ENCODE assay signal across 8 mouse cellular contexts in the genomic region with DNA sequence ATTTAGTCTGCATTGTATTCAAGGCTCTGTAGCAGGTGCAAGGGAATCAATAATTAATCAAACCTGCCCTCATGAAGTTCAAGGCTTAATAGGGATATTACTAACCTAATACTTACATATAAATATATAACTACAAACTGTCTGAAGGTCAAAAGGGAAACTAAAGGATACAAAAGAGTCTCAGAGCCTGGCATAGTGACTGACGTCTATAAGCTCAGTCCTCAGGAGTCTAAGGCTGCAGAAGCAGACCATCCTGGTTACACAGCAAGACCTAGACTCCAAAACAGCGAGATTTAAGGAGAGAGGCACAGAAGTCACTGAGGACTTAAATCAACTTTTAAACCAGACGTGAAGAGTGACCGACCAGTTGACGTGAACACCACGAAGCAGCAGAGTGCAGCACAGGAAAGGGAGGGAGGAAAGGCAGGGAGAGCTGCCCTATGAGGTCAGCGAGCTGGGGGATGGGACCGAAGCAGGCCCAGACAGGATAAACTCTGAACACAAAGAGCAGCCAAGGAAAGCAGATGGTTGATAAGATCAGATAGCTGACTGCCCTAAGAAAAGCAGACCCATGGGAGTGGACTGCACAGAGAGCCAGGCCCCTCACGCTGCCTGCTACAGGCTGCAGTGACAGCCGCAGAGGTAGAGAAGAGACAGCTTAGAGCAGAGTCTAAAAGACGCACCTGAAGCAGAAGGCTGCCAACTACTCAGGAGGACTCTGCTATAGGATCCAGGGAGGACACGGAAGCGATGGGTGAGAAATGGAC. TPM values are rescaled to one million over a fixed set of nuclear protein-coding genes. Genes with fewer than 3 reads are reported as not detected.
DNase-seq lines count a peak whose midpoint lies in the region; ATAC-seq and TF ChIP-seq lines count a peak whose summit lies in the region.

No protein-coding gene starts in this region.

- no peak overlapping the region for H3K4me3 ChIP-seq in forebrain, embryonic 10.5 days
- no peak overlapping the region for H3K4me3 ChIP-seq in forebrain, postnatal 0 days (ENCODE audit: low read depth, low read length)
- H3K4me3 ChIP-seq in forebrain, embryonic 15.5 days = no peak overlapping the region
- no peak overlapping the region for H3K4me3 ChIP-seq in limb, embryonic 11.5 days (ENCODE audit: low read depth, low read length)
- H3K4me3 ChIP-seq in midbrain, embryonic 11.5 days (ENCODE audit: low read depth, low read length) = no peak overlapping the region

- no peak for TF ChIP-seq CTCF in forebrain, postnatal 0 days (IDR thresholded peaks at IDR 0.05; ENCODE audit: low read depth)

- H3K36me3 ChIP-seq in forebrain, embryonic 10.5 days (replicated peaks) = peaks cover 17% of the 10 kb centered on the region
- no peaks in the 10 kb centered on the region for H3K36me3 ChIP-seq in forebrain, postnatal 0 days (ENCODE audit: insufficient read depth)
- no peaks in the 10 kb centered on the region for H3K36me3 ChIP-seq in forebrain, embryonic 15.5 days
- H3K36me3 ChIP-seq in limb, embryonic 11.5 days (ENCODE audit: control insufficient read depth, insufficient read depth, low read length) = no peaks in the 10 kb centered on the region
- H3K36me3 ChIP-seq in midbrain, embryonic 11.5 days (ENCODE audit: control insufficient read depth, insufficient read depth, low read length) = 0 out of 2 replicates have a peak, but pooled peaks cover 3% of the 10 kb centered on the region

- no peaks in the 10 kb centered on the region for H3K27me3 ChIP-seq in forebrain, embryonic 10.5 days (ENCODE audit: poor library complexity, severe bottlenecking)
- H3K27me3 ChIP-seq in forebrain, postnatal 0 days (ENCODE audit: insufficient read depth, low read length) = no peaks in the 10 kb centered on the region
- no peaks in the 10 kb centered on the region for H3K27me3 ChIP-seq in forebrain, embryonic 15.5 days
- H3K27me3 ChIP-seq in limb, embryonic 11.5 days (ENCODE audit: control insufficient read depth, insufficient read depth, low read length) = no peaks in the 10 kb centered on the region
- H3K27me3 ChIP-seq in midbrain, embryonic 11.5 days (ENCODE audit: control insufficient read depth, insufficient read depth, low read length) = no peaks in the 10 kb centered on the region

- H3K4me1 ChIP-seq in forebrain, embryonic 10.5 days = peaks cover 41% of the 10 kb centered on the region
- H3K4me1 ChIP-seq in forebrain, postnatal 0 days (ENCODE audit: insufficient read depth) = no peaks in the 10 kb centered on the region; the same call in none of the 2 replicates
- H3K4me1 ChIP-seq in forebrain, embryonic 15.5 days = peaks cover 23% of the 10 kb centered on the region
- H3K4me1 ChIP-seq in limb, embryonic 11.5 days (ENCODE audit: control insufficient read depth, insufficient read depth, low read length) = 0 out of 2 replicates have a peak, but pooled peaks cover 10% of the 10 kb centered on the region
- peaks cover 20% of the 10 kb centered on the region for H3K4me1 ChIP-seq in midbrain, embryonic 11.5 days (ENCODE audit: control insufficient read depth, insufficient read depth, low read length)

- H3K9ac ChIP-seq in forebrain, postnatal 0 days = no peak overlapping the region
- no peak overlapping the region for H3K9ac ChIP-seq in forebrain, embryonic 15.5 days (replicated peaks)
- H3K9ac ChIP-seq in limb, embryonic 11.5 days (ENCODE audit: low read length) = no peak overlapping the region
- H3K9ac ChIP-seq in midbrain, embryonic 11.5 days (ENCODE audit: low read length) = peak overlapping the region; percentile 27; the same call in 1 of the 2 replicates

- no peaks in the 10 kb centered on the region for H3K9me3 ChIP-seq in forebrain, embryonic 10.5 days
- no peaks in the 10 kb centered on the region for H3K9me3 ChIP-seq in forebrain, postnatal 0 days (ENCODE audit: low read length)
- H3K9me3 ChIP-seq in forebrain, embryonic 15.5 days = no peaks in the 10 kb centered on the region
- no peaks in the 10 kb centered on the region for H3K9me3 ChIP-seq in limb, embryonic 11.5 days (ENCODE audit: control insufficient read depth, low read length)
- no peaks in the 10 kb centered on the region for H3K9me3 ChIP-seq in midbrain, embryonic 11.5 days (ENCODE audit: control insufficient read depth, low read length)

- H3K4me2 ChIP-seq in forebrain, postnatal 0 days (ENCODE audit: low read depth) = no peak overlapping the region
- no peak overlapping the region for H3K4me2 ChIP-seq in forebrain, embryonic 15.5 days (replicated peaks)
- H3K4me2 ChIP-seq in limb, embryonic 11.5 days (ENCODE audit: low read depth, severe bottlenecking) = no peak overlapping the region
- peak overlapping the region; percentile 7; the same call in 1 of the 2 replicates for H3K4me2 ChIP-seq in midbrain, embryonic 11.5 days

- peak overlapping the region; percentile 76 for H3K27ac ChIP-seq in forebrain, embryonic 10.5 days
- H3K27ac ChIP-seq in forebrain, postnatal 0 days (ENCODE audit: low read depth, low read length) = no peak overlapping the region
- peak overlapping the region; percentile 32; the same call in 1 of the 2 replicates for H3K27ac ChIP-seq in forebrain, embryonic 15.5 days (replicated peaks)
- no peak overlapping the region for H3K27ac ChIP-seq in limb, embryonic 11.5 days (replicated peaks; ENCODE audit: low read depth, low read length)
- H3K27ac ChIP-seq in midbrain, embryonic 11.5 days (ENCODE audit: low read depth, low read length) = peak overlapping the region; percentile 20

- ATAC-seq in forebrain, postnatal 0 days = no peak; the same call in 1 of the 2 replicates
- ATAC-seq in forebrain, embryonic 15.5 days (replicated peaks) = no peak
- ATAC-seq in hematopoietic stem cell, adult 5-6 weeks (replicated peaks in 1 of 2; ENCODE audit: insufficient read depth in 1 of 2, low FRiP score in 2 of 2, low TSS enrichment in 1 of 2, low read depth in 1 of 2, poor library complexity in 2 of 2, severe bottlenecking in 2 of 2) = peak; percentile 37; a peak in 3 of 4 replicates
- ATAC-seq in limb, embryonic 11.5 days (ENCODE audit: insufficient number of reproducible peaks, low FRiP score, low TSS enrichment, low read depth) = no peak
- ATAC-seq in midbrain, embryonic 11.5 days (ENCODE audit: low FRiP score) = peak; percentile 89
- ATAC-seq in frontal cortex, adult (ENCODE audit: low TSS enrichment) = no peak

- 39% methylated on average over 13 of the region's 13 CpGs for WGBS in forebrain, embryonic 10.5 days
- WGBS in forebrain, postnatal 0 days = 49% methylated on average over 13 of the region's 13 CpGs
- WGBS in forebrain, embryonic 15.5 days = 51% methylated on average over 13 of the region's 13 CpGs
- 38% methylated on average over 13 of the region's 13 CpGs for WGBS in limb, embryonic 11.5 days
- 31% methylated on average over 13 of the region's 13 CpGs for WGBS in midbrain, embryonic 11.5 days

- no peak for DNase-seq in forebrain, embryonic 10.5 days (ENCODE audit: extremely low spot score, low spot score)
- DNase-seq in forebrain, postnatal 0 days = no peak
- DNase-seq in limb, embryonic 11.5 days (ENCODE audit: low spot score) = peak; percentile 54
- peak; percentile 87 for DNase-seq in midbrain, embryonic 11.5 days (ENCODE audit: low spot score, missing footprints)
- DNase-seq in layer of hippocampus, adult 11-12 months (ENCODE audit: low spot score) = no peak

RNA-seq across cellular contexts. Expression of gene Fnip2, which starts 48.7 kb away (rescaled TPM):
- polyA plus RNA-seq in forebrain, embryonic 10.5 days (2016; fragmentation: Nextera tagmentation; extraction: Ambion mirVana) = 5.6 and 6.5 TPM in 2 replicates
- total RNA-seq in forebrain, postnatal 0 days (2014; rRNA removed) = 31.2 and 37.7 TPM in 2 replicates
- polyA plus RNA-seq in forebrain, postnatal 0 days (2015; fragmentation: Nextera tagmentation; extraction: Ambion mirVana) = 3.1 and 5.1 TPM in 2 replicates
- 5.3 and 7.3 TPM in 2 replicates for polyA plus RNA-seq in forebrain, embryonic 15.5 days (2015; fragmentation: Nextera tagmentation; extraction: Ambion mirVana)
- total RNA-seq in hematopoietic stem cell, adult 5-6 weeks (2017) = 12.8 and 13.1 TPM in 2 replicates
- polyA plus RNA-seq in limb, embryonic 11.5 days (2014; fragmentation: Nextera tagmentation; extraction: Ambion mirVana) = 5.1 and 6.6 TPM in 2 replicates
- 4.9 and 5.5 TPM in 2 replicates for polyA plus RNA-seq in midbrain, embryonic 11.5 days (2014; fragmentation: Nextera tagmentation; extraction: Ambion mirVana)

Comparison
In these comparisons a context has a peak if more than half of its experiments do, and no peak if none do; other contexts are left out.
1. H3K27ac ChIP-seq: peak in forebrain, embryonic 10.5 days (single experiment), forebrain, embryonic 15.5 days (single experiment) and midbrain, embryonic 11.5 days (single experiment); none in forebrain, postnatal 0 days (single experiment) and limb, embryonic 11.5 days (single experiment).
2. DNase-seq: peak in limb, embryonic 11.5 days (single experiment) and midbrain, embryonic 11.5 days (single experiment); none in forebrain, embryonic 10.5 days (single experiment), forebrain, postnatal 0 days (single experiment) and layer of hippocampus, adult 11-12 months (single experiment).
3. ATAC-seq: peak in hematopoietic stem cell, adult 5-6 weeks (2 of 2) and midbrain, embryonic 11.5 days (single experiment); none in forebrain, postnatal 0 days (single experiment), forebrain, embryonic 15.5 days (single experiment), limb, embryonic 11.5 days (single experiment) and frontal cortex, adult (single experiment).